Mouse (Mus musculus) heart, adult 8-10 months (tissue): ENCODE measurements around the gene Gm6993. TPM values are rescaled to one million over a fixed set of nuclear protein-coding genes. Genes with fewer than 3 reads are reported as not detected.

Source experiments
- DNase-seq: peaks from one replicate; pipeline ENCODE4 v3.0.0; 2022; ENCODE audit warnings: low spot score
- total RNA-seq, 4 experiments: library from RNA; stranded (reverse); gene quantifications; 2 replicates each; pipeline ENCODE4 v1.2.4; 2022

Gene Gm6993
- total RNA-seq, 4 experiments from 2014 or later: not detected

DNA sequence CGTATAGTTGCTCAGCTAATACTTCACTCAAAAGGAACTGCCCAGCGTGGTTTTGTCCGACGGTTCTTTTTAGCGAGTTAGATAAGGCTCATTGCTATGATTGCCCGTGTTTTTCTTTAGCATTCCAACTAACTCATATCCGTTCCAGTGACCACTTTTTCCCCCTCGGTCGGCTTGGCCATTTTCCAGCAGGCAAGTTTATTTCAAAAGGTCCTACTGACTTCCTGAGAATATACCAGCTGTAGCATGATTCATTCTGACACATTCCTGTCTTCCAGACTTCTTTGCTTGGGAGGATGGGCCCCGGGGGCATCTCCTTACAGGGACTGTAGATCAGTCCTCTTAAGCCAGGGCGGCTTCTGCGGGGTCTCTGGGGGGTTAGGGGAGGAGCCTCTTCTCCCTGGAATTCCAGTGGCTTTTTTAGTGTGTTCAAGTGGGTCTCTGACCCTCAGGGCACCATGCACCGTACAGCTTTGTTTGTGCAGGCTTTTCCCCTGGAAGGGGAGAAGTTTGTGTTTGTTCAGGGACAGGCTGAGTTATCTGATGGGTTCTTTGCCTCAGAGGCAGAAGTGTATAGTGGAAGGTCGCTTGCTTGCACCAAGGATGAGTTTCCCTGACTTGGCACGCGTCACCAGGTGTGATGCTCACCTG is 30.9 kb downstream of the Gm6993 start:
- peak; percentile 64 for DNase-seq

DNA sequence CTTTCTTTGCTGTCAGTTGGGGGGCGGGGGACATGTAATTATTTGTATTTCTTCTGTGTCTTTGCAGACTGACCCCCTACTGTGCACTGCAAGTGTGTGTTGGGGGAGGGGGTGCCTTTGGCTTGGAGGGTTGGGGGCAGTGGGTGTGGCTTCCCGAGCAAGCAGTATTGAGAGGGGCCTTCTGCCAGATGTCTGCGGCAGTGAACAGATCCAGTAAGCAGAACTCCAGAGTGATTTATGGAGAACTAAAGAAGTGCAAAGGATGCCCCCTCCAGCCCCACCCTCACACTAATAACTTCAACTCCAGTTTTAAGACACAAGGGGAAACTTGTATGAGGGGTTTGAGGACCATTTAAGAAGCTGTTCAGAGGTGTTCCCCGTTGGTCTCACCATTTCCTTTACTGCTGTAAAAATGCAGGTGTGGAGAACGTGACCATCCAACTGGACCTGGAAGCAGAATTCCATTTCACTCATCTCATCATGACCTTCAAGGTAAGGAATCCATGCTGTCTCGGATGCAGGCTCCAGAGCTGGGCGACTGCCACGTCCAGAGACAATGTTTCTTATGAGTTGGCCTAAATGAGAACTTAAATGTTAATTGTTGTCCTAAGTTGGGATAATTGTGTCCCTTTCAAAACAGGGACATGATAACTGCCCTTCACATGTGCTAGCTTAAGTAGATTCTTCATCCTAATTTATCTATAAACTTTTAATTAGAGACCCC is 31.6 kb downstream of the Gm6993 start:
- no peak for DNase-seq

GRCm38 (mm10) chr12:31272846-31273245 is 32.3 kb downstream of the Gm6993 start:
- no peak for DNase-seq

- DNase-seq: no peak
Measured at GRCm38 (mm10) chr12:31273646-31274045, 33.1 kb downstream of the Gm6993 start.

GRCm38 (mm10) chr12:31275411-31275810 is 34.8 kb downstream of the Gm6993 start:
- peak; percentile 65 for DNase-seq

DNA sequence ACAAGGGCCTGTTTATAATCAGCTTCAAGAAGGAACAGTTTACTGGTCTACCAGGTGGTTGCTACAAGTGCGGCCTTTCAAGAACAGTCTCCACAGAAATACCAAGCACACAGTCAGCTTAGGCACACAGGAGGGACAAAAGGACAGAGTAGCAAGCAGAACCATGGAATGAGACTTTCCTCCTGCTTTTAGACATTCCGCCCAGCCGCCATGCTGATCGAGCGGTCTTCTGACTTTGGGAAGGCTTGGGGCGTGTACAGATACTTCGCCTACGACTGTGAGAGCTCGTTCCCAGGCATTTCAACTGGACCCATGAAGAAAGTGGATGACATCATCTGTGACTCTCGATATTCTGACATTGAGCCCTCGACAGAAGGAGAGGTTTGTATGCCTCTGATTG is 37.7 kb downstream of the Gm6993 start:
- no peak for DNase-seq

- no peak for DNase-seq
Measured at GRCm38 (mm10) chr12:31280318-31280717, 39.7 kb downstream of the Gm6993 start.

GRCm38 (mm10) chr12:31281100-31281591 is 40.6 kb downstream of the Gm6993 start:
- DNase-seq: no peak

DNA sequence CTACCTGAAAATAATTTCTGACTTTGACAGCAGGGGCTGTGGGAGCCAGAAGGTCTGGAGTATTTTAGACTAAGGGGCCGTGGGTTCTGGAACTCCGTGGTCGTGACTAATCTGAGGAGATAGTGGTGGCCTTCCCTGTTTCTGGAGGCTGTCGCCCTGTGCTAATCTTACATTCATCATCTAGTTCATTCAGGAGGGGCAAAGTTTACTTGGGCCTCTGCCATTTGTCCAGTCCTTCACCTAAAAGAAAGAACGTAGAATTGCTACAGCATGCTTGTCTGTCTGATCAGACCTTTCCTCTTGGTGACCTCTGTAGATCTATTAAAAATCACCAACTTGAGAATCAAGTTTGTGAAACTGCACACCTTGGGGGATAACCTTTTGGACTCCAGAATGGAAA is 41.7 kb downstream of the Gm6993 start:
- DNase-seq: no peak

DNA sequence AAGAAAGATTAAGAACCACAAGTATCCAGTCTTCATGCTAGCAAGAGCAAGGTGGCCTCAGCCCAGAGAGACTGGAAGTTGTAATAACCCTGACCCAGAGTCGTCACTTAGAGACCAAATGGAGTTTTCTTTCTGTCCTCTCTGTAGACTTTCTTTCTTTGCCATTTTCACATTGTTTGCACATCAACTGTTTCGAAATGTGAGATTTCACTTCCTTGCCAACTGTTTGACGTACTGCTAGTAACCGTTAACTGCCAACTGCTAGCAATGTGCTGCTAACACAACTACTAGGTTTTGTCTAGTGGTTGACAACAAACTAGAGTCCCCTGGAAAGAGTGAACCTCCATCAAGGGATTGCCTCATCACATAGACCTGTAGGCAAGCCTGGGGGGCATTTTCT is 42.6 kb downstream of the Gm6993 start:
- DNase-seq: no peak

DNA sequence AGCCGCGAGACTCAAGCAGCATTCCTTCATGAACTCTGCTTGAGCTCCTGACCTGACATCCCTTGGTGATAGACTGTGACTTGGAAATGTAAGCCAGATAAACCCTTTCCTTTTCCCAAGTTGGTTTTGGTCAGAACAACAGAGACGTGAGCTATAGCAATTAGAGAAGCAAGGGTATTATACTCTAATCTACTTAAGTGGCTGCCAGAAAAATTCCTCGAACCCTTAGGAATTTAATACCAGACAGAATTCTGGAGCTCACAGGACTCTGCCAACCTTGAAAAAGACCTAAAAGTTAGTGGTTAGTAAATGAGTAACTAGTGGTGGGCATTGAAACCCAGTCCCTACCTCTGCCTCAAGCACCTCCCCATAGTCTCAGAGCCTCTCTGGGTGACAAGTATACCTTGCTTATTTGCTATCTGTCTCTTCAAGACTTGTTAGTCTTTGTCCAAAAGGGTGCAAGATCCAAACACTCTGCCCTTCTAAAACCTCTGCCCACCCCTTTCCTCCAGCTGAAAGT is 43.1 kb downstream of the Gm6993 start:
- no peak for DNase-seq

- DNase-seq: no peak
Measured at GRCm38 (mm10) chr12:31289046-31289445, 48.5 kb downstream of the Gm6993 start.

Other genes starting within 250 kb of the Gm6993 start
- gene Fam110c, start 166.9 kb upstream of the Gm6993 start, total RNA-seq: under 1 TPM; 0.16 to 0.63 (median 0.48) TPM
- 10 to 100 TPM; 44.0 to 51.1 (median 48.7) TPM for gene Lamb1, start 24.5 kb downstream of the Gm6993 start, total RNA-seq
- gene Dld, start 110.7 kb downstream of the Gm6993 start, total RNA-seq: 100 to 1,000 TPM; 368 to 419 (median 398) TPM
- gene Slc26a3, start 150.1 kb downstream of the Gm6993 start, total RNA-seq: 1 to 10 TPM; 1.1 to 2.4 (median 1.4) TPM